Mouse (Mus musculus): Measurements from ENCODE around the gene Psmd1. TPM values are rescaled to one million over a fixed set of nuclear protein-coding genes. Genes with fewer than 3 reads are reported as not detected.

Gene Psmd1
- polyA plus RNA-seq (2014; fragmentation: Illumina TruSeq; extraction: RNeasy Lipid Tissue Mini Kit (QIAGEN cat#74804); ENCODE audit: low read depth, low replicate concordance), result 300 TPM

GRCm38 (mm10) chr1:86064271-86064991 is at the start of gene Psmd1:
Gene Psmd1, plus strand, starts transcription at chr1:86064387.

DNA sequence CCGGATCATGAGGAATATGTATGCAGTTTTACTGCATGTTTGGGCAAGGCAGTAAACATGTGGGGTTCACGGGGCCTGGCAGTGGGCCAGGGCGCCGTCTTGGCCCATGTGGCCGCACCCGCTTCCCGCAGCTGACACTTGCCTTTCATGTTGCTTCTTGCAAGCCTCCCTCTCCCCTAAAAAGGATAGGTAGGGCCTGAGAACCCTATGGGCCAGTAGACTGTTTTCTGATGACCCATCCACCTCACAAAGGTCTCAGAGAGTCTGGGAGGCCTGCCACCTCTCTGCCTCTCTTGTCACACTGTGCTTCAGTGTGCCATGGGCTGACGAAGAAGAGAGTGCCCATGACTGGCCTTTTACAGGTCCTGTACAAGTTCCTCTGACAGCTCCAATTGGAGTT is 47.7 kb upstream of the Psmd1 start, which contains the start of gene Spata3:
TSS of gene Spata3 (plus strand) at position 301 of the 400 bp plus-strand sequence.

DNA sequence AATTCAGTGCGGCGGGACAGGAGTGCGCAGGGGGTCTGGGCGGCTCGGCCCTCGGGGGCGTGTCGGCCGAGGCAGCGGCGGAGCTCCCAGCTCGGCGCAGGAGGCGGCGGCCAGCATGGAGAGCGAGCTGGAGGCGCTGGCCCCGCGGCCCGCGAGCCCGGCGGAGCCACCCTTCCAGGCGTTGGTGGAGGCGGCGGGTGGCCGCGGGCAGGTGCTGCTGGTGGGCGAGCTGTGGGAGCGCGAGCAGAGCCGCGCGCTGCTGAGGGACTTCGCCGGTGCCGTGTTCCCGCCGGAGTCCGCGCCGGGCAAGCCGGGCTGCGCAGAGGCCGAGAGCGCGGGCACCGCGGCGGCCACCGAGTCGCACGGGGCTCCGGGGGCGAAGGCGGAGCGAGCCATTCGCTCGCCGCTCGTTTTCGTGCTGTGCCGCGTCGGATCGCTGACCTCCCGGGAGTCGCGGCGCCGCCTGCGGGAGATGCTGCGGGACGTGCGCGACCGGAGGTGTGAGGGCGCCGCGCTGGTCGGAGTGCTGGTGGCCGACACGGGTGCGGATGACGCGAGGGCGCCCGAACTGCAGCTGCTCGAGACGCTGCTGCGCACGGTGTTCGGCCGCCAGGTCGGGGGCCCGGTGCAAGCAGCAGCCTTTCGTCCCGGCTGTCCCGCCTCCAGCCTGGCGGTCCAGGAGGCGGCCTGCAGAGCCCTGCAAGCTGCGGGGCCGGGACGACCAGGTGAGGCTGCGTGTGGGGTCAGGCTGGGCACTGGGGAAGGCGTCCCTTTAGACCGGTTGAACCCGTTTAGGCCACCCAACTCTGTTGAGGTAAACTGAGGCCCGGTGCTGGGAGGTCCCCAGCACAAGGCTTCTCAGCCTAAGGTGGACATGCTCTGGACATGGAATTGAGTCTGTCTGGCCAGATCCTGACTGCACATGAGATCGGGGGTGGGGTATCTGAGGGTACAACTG is 18.1 kb upstream of the Psmd1 start, which contains the start of gene 2810459M11Rik:
TSS of gene 2810459M11Rik (plus strand) at position 16 of the 958 bp plus-strand sequence.

GRCm38 (mm10) chr1:86111779-86112178 is 47.6 kb downstream of the Psmd1 start, which contains the start of gene Htr2b:
Gene Htr2b, minus strand, starts transcription at chr1:86111970.

DNA sequence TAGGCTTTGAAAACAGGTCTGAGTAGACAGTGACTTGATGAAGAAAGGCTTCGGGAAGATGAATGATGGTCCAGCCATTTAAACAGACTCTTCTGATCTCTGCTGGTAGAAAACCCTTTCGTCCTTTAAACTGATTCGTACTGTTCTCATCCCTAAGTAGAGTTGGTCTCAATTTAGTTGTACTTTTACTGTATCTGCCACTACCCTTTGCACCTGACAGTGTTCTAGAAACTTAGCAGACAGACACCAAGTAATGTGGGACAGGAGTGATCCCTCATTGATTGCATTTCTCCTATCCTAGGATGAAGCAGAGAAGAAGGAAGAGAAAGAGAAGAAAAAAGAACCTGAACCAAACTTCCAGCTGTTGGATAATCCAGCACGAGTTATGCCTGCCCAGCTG is 69.2 kb downstream of the Psmd1 start, which contains the start of gene Gm21972:
TSS of gene Gm21972 (plus strand) at position 301 of the 400 bp plus-strand sequence.

DNA sequence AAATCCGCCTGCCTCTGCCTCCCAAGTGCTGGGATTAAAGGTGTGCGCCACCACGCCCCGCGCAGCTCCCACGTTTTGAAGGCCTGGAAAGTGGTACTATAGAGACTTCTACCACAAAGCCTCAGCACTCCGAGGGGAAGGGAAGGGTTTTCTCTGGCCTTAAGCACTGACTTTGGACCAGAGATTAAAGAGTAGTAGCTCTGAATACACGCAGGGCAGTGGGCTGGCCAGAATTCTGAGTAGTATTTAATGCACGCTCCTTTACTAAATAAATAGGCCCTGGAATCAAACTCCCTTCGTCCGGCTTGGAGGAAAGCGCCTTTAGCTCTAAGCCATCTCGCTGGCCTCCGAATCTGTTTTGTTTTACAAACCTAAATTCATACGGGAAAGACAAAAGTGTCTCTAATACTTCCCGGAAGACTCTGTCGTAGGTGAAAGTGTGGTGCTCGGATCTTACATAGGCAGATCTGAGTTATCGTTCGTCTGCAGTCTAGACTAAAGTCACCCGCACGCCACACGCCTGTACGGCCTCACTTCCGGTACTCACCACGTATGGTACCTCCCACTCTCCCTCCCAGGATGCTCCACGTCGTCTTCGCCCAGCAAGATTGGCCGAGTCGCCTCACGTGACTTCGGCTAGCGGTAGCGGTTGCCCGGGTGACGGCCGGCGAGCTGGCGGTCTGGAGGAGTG is 90.1 kb downstream of the Psmd1 start, which contains the start of gene Armc9:
TSS of gene Armc9 (plus strand) at position 648 of the 691 bp plus-strand sequence.

Other genes starting within 250 kb of the Psmd1 start
- gene Itm2c, start 170.1 kb upstream of the Psmd1 start, polyA plus RNA-seq (2014; fragmentation: Illumina TruSeq; extraction: RNeasy Lipid Tissue Mini Kit (QIAGEN cat#74804); ENCODE audit: low read depth, low replicate concordance), result 24.6 TPM
- not detected for gene 4933407L21Rik, start 135.9 kb upstream of the Psmd1 start, polyA plus RNA-seq (2014; fragmentation: Illumina TruSeq; extraction: RNeasy Lipid Tissue Mini Kit (QIAGEN cat#74804); ENCODE audit: low read depth, low replicate concordance)
- gene Gpr55, start 103.4 kb upstream of the Psmd1 start, polyA plus RNA-seq (2014; fragmentation: Illumina TruSeq; extraction: RNeasy Lipid Tissue Mini Kit (QIAGEN cat#74804); ENCODE audit: low read depth, low replicate concordance), result 9.4 TPM
- not detected for gene Spata3, start 47.6 kb upstream of the Psmd1 start, polyA plus RNA-seq (2014; fragmentation: Illumina TruSeq; extraction: RNeasy Lipid Tissue Mini Kit (QIAGEN cat#74804); ENCODE audit: low read depth, low replicate concordance)
- gene 2810459M11Rik, start 18.5 kb upstream of the Psmd1 start, polyA plus RNA-seq (2014; fragmentation: Illumina TruSeq; extraction: RNeasy Lipid Tissue Mini Kit (QIAGEN cat#74804); ENCODE audit: low read depth, low replicate concordance), result 0.64 TPM
- gene Htr2b, start 47.6 kb downstream of the Psmd1 start, polyA plus RNA-seq (2014; fragmentation: Illumina TruSeq; extraction: RNeasy Lipid Tissue Mini Kit (QIAGEN cat#74804); ENCODE audit: low read depth, low replicate concordance), result not detected
- not detected for gene Gm21972, start 69.2 kb downstream of the Psmd1 start, polyA plus RNA-seq (2014; fragmentation: Illumina TruSeq; extraction: RNeasy Lipid Tissue Mini Kit (QIAGEN cat#74804); ENCODE audit: low read depth, low replicate concordance)
- 5.1 TPM for gene Armc9, start 90.4 kb downstream of the Psmd1 start, polyA plus RNA-seq (2014; fragmentation: Illumina TruSeq; extraction: RNeasy Lipid Tissue Mini Kit (QIAGEN cat#74804); ENCODE audit: low read depth, low replicate concordance)
- not detected for gene B3gnt7, start 238.4 kb downstream of the Psmd1 start, polyA plus RNA-seq (2014; fragmentation: Illumina TruSeq; extraction: RNeasy Lipid Tissue Mini Kit (QIAGEN cat#74804); ENCODE audit: low read depth, low replicate concordance)